Mouse (Mus musculus) neural tube, embryonic 14.5 days (tissue): ENCODE measurements around the gene Mrpl34. TPM values are rescaled to one million over a fixed set of nuclear protein-coding genes. Genes with fewer than 3 reads are reported as not detected.
"Not testable (repeated sequence)": the region's sequence is repeated elsewhere in the genome, so short reads cannot be mapped to it uniquely, and the experiment has no call there.

Source experiments
- ATAC-seq: fragments of 200-750 bp; cut with Nextera tagmentation; 2 replicates; pipeline ENCODE4 v1.8.0; 2017; ENCODE audit warnings: low read depth, mild to moderate bottlenecking, moderate TSS enrichment, moderate library complexity
- H3K27ac ChIP-seq: fragments of 300-500 bp; sonication (generic); 2 replicates; pipeline ENCODE4 v1.5.1; 2014; ENCODE audit warnings: low read depth, mild to moderate bottlenecking, control low read depth, low read length, moderate library complexity, mixed read lengths
- H3K27me3 ChIP-seq: fragments of 300-500 bp; sonication (generic); 2 replicates; pipeline ENCODE4 v1.6.1; 2014; ENCODE audit warnings: low read length; ENCODE audit not compliant: control insufficient read depth, insufficient read depth
- H3K36me3 ChIP-seq: fragments of 300-500 bp; sonication (generic); 2 replicates; pipeline ENCODE4 v1.6.1; 2014; ENCODE audit warnings: low read length, mixed read lengths; ENCODE audit not compliant: control insufficient read depth, insufficient read depth
- H3K4me1 ChIP-seq: fragments of 300-500 bp; sonication (generic); 2 replicates; pipeline ENCODE4 v1.6.1; 2014; ENCODE audit warnings: low read length; ENCODE audit not compliant: control insufficient read depth, insufficient read depth
- H3K4me2 ChIP-seq: fragments of 300-500 bp; sonication (generic); 2 replicates; pipeline ENCODE4 v1.6.1; 2014; ENCODE audit warnings: mild to moderate bottlenecking, low read depth, low read length, control low read depth
- H3K4me3 ChIP-seq: fragments of 300-500 bp; sonication (generic); 2 replicates; pipeline ENCODE4 v1.5.1; 2014; ENCODE audit warnings: low read depth, low read length, control low read depth, mixed read lengths
- H3K9ac ChIP-seq: fragments of 300-500 bp; sonication (generic); replicated peaks from 2 replicates; pipeline ENCODE4 v1.6.1; 2014; ENCODE audit warnings: low read depth, mild to moderate bottlenecking, control low read depth, low read length, mixed read lengths
- H3K9me3 ChIP-seq: fragments of 300-500 bp; sonication (generic); 2 replicates; pipeline ENCODE4 v1.6.1; 2016; ENCODE audit warnings: low read length; ENCODE audit not compliant: control insufficient read depth
- WGBS: fragments of 180-500 bp; shearing (Covaris S2); extraction: QIAGEN DNeasy Blood & Tissue Kit; methylation state at CpG from one replicate; pipeline ENCODE4 v1.1.7; 2014; 5-methylcytosine and 5-hydroxymethylcytosine counted together
- polyA plus RNA-seq: library from polyadenylated mRNA; unstranded; fragments of >200 nt; fragmentation: Nextera tagmentation; extraction: Ambion mirVana; gene quantifications from 2 replicates; pipeline ENCODE4 v1.2.1, GENCODE M21; 2014

The Mrpl34 gene
- polyA plus RNA-seq, result 186 and 189 TPM in 2 replicates

DNA sequence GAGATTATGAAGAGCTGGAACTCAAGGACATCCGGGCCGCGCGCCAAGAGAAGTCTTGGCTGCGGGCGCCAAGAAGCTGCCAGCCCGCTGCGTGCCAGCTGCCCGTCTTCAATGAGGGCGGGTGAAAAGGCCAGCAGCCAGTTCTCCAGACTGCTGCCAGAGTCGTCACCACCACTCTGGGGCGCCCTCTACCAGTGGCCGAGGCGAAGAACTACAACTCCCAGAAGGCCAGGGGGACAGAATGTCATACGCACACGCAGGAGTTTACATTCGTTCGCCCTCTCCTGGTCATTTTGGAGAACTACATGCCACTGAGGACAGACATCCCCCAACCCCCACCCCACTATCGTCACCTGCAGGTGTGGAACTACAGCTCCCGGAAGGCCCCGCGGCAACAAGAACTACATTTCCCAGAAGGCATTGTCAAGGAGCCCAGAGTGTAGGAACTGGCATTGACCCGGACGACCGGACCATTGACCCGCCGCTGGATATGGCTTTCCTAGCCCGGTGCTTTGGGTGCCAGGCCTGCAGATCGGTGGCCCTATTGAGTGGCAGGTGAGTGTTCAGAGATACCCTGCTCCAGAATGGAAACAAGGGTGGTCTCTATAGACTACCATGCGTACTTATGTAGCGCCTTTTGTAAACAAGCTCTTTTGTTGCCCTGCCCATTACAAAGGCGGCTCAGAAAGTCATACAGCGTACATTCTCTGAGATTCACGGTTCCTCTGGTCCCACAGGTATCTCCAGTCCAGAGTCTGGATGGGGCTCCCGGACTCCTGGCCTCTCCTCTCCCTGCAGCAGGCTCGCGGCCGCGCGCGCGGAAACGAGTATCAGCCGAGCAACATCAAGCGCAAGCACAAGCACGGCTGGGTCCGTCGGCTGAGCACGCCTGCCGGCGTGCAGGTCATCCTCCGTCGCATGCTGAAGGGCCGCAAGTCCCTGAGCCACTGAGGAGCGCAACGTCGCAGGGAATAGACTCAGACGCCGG, at the start of gene Mrpl34:
Mrpl34 (plus strand) TSS at position 447 of the 988 bp plus-strand sequence.
- ATAC-seq, result peak; percentile 70
- Histone ChIP-seq H3K4me3 (peak within 1 kb of the TSS; percentile 96), H3K9ac (peak within 1 kb of the TSS; percentile 82), H3K36me3 (peaks cover 9% of the 10 kb centered on the region; the same call in 1 of the 2 replicates), H3K4me1 (peaks cover 30% of the 10 kb centered on the region), H3K27ac (peak within 1 kb of the TSS; percentile 75), H3K27me3 (no peaks in the 10 kb centered on the region), H3K4me2 (peak within 1 kb of the TSS; percentile 71), H3K9me3 (no peaks in the 10 kb centered on the region)
- WGBS, result under 1% methylated on average over 59 of the region's 59 CpGs

DNA sequence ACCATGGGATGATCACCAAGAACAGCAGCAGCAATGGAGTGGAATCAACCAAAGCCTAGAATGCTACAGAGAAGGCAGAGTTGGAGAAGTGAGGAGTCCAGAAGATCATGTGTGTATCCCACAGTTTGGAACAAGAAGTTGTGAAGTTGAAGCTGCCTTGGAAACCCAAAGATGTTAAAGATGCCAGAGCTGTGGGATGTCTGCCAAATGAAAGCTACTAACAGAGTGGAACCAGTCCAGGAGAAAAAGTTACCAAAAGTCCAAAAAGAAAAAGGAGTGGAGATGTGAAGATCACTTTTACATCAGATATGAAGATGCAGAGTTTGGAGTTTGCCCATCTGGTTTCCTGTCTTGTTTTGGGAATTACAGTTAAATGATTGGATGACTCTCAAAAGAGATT, 42.6 kb upstream of the Mrpl34 start:
- Histone ChIP-seq H3K4me2 (no peak overlapping the region), H3K27me3 (no peaks in the 10 kb centered on the region), H3K4me1 (no peaks in the 10 kb centered on the region), H3K27ac (no peak overlapping the region), H3K36me3 (no peaks in the 10 kb centered on the region), H3K9me3 (no peaks in the 10 kb centered on the region), H3K4me3 (no peak overlapping the region), H3K9ac (no peak overlapping the region)
- no peak for ATAC-seq

- 81% methylated on average over 1 of the region's 1 CpGs for WGBS
- H3K27ac ChIP-seq, H3K4me2 ChIP-seq, H3K27me3 ChIP-seq, ATAC-seq, H3K9ac ChIP-seq, H3K36me3 ChIP-seq, H3K9me3 ChIP-seq, H3K4me3 ChIP-seq, H3K4me1 ChIP-seq: not testable (repeated sequence)
Measured at GRCm38 (mm10) chr8:71432935-71433334, 31.8 kb upstream of the Mrpl34 start.

- no peak overlapping the region for H3K27ac ChIP-seq
- ATAC-seq, result no peak
- WGBS, result 43% methylated on average over 3 of the region's 3 CpGs
- H3K4me1 ChIP-seq, result no peaks in the 10 kb centered on the region
- no peak overlapping the region for H3K9ac ChIP-seq
- H3K9me3 ChIP-seq, result no peaks in the 10 kb centered on the region
- no peaks in the 10 kb centered on the region for H3K36me3 ChIP-seq
- no peak overlapping the region for H3K4me2 ChIP-seq
- H3K27me3 ChIP-seq, result no peaks in the 10 kb centered on the region
- no peak overlapping the region for H3K4me3 ChIP-seq
Measured at GRCm38 (mm10) chr8:71437041-71437440, 27.7 kb upstream of the Mrpl34 start.

DNA sequence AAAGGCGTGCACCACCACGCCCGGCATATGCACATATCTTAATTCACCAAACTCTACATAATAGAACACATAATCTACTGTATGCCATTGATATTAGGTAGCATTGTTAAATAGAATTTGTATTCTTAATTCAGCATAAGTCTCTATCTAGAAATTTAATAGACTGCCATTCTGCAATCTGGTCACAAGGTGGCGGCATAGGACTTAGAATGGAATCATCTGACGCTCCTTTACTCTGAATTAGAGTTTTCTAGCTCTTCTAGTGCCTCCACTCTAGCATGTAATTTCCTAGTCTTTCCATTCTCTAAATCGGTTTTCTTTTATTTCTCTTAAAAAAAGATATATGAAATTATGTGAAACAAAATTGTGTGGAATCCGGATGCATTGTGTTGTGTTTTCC, 23.4 kb upstream of the Mrpl34 start:
- peak; percentile 56; the same call in 1 of the 2 replicates for ATAC-seq
- Histone ChIP-seq H3K4me2 (no peak overlapping the region), H3K27ac (no peak overlapping the region), H3K9ac (no peak overlapping the region), H3K9me3 (no peaks in the 10 kb centered on the region), H3K27me3 (no peaks in the 10 kb centered on the region), H3K4me3 (no peak overlapping the region), H3K36me3 (no peaks in the 10 kb centered on the region), H3K4me1 (no peaks in the 10 kb centered on the region)
- under 1% methylated on average over 7 of the region's 7 CpGs for WGBS

DNA sequence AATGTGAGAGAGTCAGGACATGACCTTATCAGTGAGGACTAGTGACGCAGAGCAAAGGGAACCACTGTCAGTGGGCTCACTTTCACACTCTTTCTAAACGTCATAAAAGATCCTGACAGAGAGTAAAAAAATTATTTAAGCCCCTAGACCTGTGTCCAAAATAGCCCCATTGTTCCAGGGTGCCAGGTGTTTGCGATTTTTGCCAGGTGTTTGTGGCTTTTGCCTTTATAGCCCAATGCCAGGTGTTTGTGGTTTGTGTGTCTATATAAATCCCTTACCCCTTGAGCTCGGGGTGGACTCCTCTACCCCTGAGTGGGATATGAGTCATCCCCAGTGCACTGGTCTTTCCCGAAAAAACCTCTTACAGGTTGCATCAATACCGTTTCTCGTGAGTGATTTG, 19.7 kb upstream of the Mrpl34 start:
- H3K27ac ChIP-seq, result no peak overlapping the region
- H3K36me3 ChIP-seq, result no peaks in the 10 kb centered on the region
- no peak overlapping the region for H3K4me3 ChIP-seq
- no peaks in the 10 kb centered on the region for H3K4me1 ChIP-seq
- 90% methylated on average over 7 of the region's 7 CpGs for WGBS
- H3K4me2 ChIP-seq, result no peak overlapping the region
- H3K9me3 ChIP-seq, result no peaks in the 10 kb centered on the region
- no peak overlapping the region for H3K9ac ChIP-seq
- ATAC-seq, result no peak
- H3K27me3 ChIP-seq, result no peaks in the 10 kb centered on the region

DNA sequence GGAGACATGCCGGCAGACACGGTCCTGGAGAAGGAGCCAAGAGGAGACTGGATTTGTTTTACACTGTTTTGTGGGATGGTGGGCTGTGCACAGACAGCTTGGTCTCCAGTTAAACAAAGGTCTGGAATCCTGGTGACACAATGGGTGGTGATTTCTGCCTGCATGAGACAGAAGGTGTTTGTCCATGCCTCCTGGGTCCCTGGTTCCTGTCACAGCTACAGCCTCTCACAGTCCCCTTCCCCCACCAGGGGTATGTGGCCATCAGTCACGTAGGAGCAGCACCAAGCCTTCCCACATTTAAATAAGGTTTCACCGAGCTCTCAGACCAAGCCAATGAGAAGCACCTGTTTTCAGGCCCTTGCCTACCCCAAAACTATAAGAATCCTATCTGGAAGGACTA, 13.4 kb upstream of the Mrpl34 start:
- Histone ChIP-seq H3K9ac (no peak overlapping the region), H3K27me3 (no peaks in the 10 kb centered on the region), H3K27ac (no peak overlapping the region), H3K4me1 (no peaks in the 10 kb centered on the region), H3K9me3 (no peaks in the 10 kb centered on the region), H3K36me3 (no peaks in the 10 kb centered on the region), H3K4me3 (no peak overlapping the region), H3K4me2 (no peak overlapping the region)
- WGBS, result 69% methylated on average over 4 of the region's 4 CpGs
- ATAC-seq, result no peak

- no peak overlapping the region for H3K4me2 ChIP-seq
Measured at GRCm38 (mm10) chr8:71451777-71452176, 13.0 kb upstream of the Mrpl34 start.

DNA sequence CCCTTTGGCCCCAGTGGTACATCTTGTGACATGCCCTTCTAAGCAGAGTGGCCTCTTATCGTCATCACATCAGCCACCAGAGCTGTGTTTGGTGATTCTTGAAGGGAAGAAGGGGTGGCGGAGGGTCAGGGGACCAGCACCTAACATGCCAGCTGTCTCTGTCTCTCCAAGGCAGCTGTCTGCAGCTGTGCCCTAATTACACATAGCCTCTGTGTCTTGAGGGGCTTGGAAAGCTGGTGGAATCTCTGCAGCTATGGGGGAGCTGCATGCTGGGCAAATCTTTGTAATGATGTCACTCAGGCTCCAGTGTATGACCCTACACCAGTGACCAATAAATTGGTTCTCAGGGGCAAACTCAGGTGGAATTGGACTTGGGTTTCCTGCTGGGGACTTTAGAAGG, 12.1 kb upstream of the Mrpl34 start:
- WGBS, result 86% methylated on average over 2 of the region's 2 CpGs
- Histone ChIP-seq H3K27me3 (no peaks in the 10 kb centered on the region), H3K4me2 (no peak overlapping the region), H3K9ac (no peak overlapping the region), H3K4me3 (no peak overlapping the region), H3K27ac (no peak overlapping the region), H3K9me3 (no peaks in the 10 kb centered on the region), H3K36me3 (peaks cover 4% of the 10 kb centered on the region; the same call in 1 of the 2 replicates), H3K4me1 (no peaks in the 10 kb centered on the region)
- no peak for ATAC-seq

More at GRCm38 (mm10) chr8:71451777-71452176, 13.0 kb upstream of the Mrpl34 start:
- Histone ChIP-seq H3K27ac (no peak overlapping the region), H3K4me1 (no peaks in the 10 kb centered on the region), H3K27me3 (no peaks in the 10 kb centered on the region), H3K9ac (no peak overlapping the region), H3K9me3 (no peaks in the 10 kb centered on the region), H3K36me3 (no peaks in the 10 kb centered on the region), H3K4me3 (no peak overlapping the region)
- WGBS, result 40% methylated on average over 11 of the region's 11 CpGs
- no peak for ATAC-seq
